Mouse (Mus musculus) megakaryocyte progenitor cell, adult 5-6 weeks (primary cell): ENCODE measurements at regions not wholly inside any gene's neighbourhood (a gene's known extent, or its start where the extent isn't known, plus 50 kb on each side); places are given as distances from the start of the nearest gene placed in this dataset.

ENCODE experiments used
- ATAC-seq: replicated peaks from 2 replicates; pipeline ENCODE4 v1.8.0; 2016; ENCODE audit warnings: mild to moderate bottlenecking, moderate TSS enrichment, inconsistent platforms; ENCODE audit not compliant: poor library complexity

DNA sequence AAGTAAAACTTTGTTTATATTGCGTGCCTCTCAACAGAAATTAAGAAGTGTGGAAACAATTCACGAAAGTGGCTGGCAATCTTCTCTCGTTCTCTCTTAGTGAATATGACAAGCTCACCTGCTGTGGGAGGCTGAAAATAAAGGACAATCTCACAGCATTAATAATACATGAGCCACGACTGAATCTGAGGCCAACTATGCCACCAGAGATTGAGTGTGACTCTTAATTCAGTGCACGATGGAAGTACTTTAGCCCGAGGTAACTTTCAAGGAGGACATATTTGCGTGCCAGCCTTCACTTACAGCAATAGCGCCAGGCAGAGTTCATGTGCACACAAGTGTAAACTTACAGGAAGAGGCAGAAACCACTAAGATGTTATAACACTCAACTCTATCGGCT lies 760.6 kb upstream of the Epha5 start:
- ATAC-seq: no peak

DNA sequence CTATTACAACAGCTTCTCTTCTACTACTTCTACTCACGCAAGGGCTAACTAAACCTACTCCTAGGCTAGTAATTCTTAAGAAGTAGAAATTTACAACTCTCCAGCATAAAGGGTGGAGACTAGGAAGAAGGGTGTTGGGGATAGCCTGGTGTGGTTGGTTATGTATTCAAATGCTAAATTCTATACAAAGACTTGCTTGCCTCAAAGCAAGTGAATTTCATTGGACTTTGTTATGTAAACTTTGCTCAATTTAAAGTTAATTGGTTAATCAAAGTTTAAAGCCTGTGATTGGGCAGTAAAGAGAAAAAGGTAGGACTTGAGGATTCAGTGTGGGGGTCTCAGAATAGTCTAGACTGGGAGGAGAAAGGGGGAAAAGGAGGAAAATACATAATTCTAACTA lies 756.7 kb upstream of the Epha5 start:
- no peak for ATAC-seq

GRCm38 (mm10) chr5:85155858-85156257 lies 738.7 kb upstream of the Epha5 start:
- ATAC-seq: no peak

GRCm38 (mm10) chr5:85155213-85155612 lies 738.0 kb upstream of the Epha5 start:
- 0 out of 2 replicates have a peak, but pooled peaks have one; percentile 23 for ATAC-seq
